In the genomic region with DNA sequence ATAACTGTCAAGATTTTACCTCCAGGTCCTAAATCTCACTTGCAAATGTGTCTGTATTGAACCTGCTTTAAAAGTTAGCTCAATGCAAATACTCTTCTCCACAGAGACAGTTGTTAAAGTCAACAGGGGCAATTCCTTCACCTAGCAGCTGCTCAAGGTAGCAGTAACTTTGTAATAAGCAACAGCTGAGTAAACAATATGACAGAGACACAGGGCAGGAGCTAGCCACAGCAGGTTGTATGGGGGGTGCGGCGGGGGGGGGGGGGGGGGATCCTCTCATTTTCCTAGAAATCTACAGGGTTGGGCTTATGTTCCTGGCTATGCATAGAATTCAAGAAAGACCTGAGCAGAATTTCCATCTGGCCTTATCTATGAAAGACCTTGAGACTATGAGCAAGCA, we compare ENCODE assay signal across 28 mouse cellular contexts.
A peak's percentile ranks its signal among the peaks of the same experiment; 100 is the strongest.
DNase-seq lines count a peak whose midpoint lies in the region; ATAC-seq and TF ChIP-seq lines count a peak whose summit lies in the region.
"Had no signal": no experiment of that assay in that cellular context is flagged by ENCODE, and none has a peak within 500 bp of the region (broad histone marks: within the 10 kb centered on the region; RNA-seq: fewer than 3 reads in every experiment).

No protein-coding gene starts in this region.

- TF ChIP-seq POLR2A in kidney, adult 2 months (IDR thresholded peaks at IDR 0.05; ENCODE audit: low read depth, low read length), result no peak

- no peak for TF ChIP-seq EP300 in heart, postnatal 0 days (IDR thresholded peaks at IDR 0.05; ENCODE audit: low read depth)

- TF ChIP-seq CTCF in heart, postnatal 0 days (IDR thresholded peaks at IDR 0.05; ENCODE audit: low read depth), result no peak
- no peak for TF ChIP-seq CTCF in kidney, adult 2 months (conservative IDR thresholded peaks at IDR 0.05; ENCODE audit: insufficient read depth, insufficient read length, low read depth, low read length)

- no peak overlapping the region for H3K4me2 ChIP-seq in heart, postnatal 0 days (ENCODE audit: low read depth, low read length)
- H3K4me2 ChIP-seq in intestine, embryonic 15.5 days (replicated peaks), result no peak overlapping the region
- H3K4me2 ChIP-seq: embryonic facial prominence, embryonic 12.5 days; embryonic facial prominence, embryonic 15.5 days; heart, embryonic 13.5 days; hindbrain, embryonic 14.5 days had no signal

- H3K4me3 ChIP-seq in heart, postnatal 0 days (ENCODE audit: low read depth, low read length), result no peak overlapping the region
- no peak overlapping the region for H3K4me3 ChIP-seq in intestine, embryonic 15.5 days (replicated peaks)
- H3K4me3 ChIP-seq in kidney, adult 2 months (ENCODE audit: insufficient read depth, low read depth, low read length), result no peak overlapping the region
- H3K4me3 ChIP-seq: embryonic facial prominence, embryonic 12.5 days; embryonic facial prominence, embryonic 15.5 days; gastrocnemius, adult 2 months; heart, embryonic 10.5 days; heart, embryonic 13.5 days; hindbrain, embryonic 10.5 days had no signal

- peak overlapping the region; percentile 11; the same call in 1 of the 2 replicates for H3K27ac ChIP-seq in heart, postnatal 0 days (ENCODE audit: low read depth)
- H3K27ac ChIP-seq in intestine, embryonic 15.5 days, result no peak overlapping the region
- no peak overlapping the region for H3K27ac ChIP-seq in kidney, adult 2 months (ENCODE audit: insufficient read depth, low read depth, low read length)
- H3K27ac ChIP-seq: embryonic facial prominence, embryonic 12.5 days; embryonic facial prominence, embryonic 15.5 days; gastrocnemius, adult 2 months; heart, embryonic 10.5 days; heart, embryonic 13.5 days; hindbrain, embryonic 10.5 days; hindbrain, embryonic 14.5 days; hindbrain, postnatal 0 days had no signal

- no peaks in the 10 kb centered on the region for H3K4me1 ChIP-seq in heart, postnatal 0 days (ENCODE audit: control insufficient read depth, insufficient read depth)
- H3K4me1 ChIP-seq in intestine, embryonic 15.5 days (replicated peaks), result no peaks in the 10 kb centered on the region
- no peaks in the 10 kb centered on the region for H3K4me1 ChIP-seq in kidney, adult 2 months (ENCODE audit: control insufficient read depth, insufficient read depth, low read length)
- H3K4me1 ChIP-seq: embryonic facial prominence, embryonic 12.5 days; embryonic facial prominence, embryonic 15.5 days; hindbrain, embryonic 10.5 days had no signal

- H3K27me3 ChIP-seq in heart, postnatal 0 days (ENCODE audit: control insufficient read depth, insufficient read depth, low read length), result no peaks in the 10 kb centered on the region
- no peaks in the 10 kb centered on the region for H3K27me3 ChIP-seq in intestine, embryonic 15.5 days (replicated peaks)
- H3K27me3 ChIP-seq in kidney, adult 2 months (replicated peaks; ENCODE audit: control insufficient read depth, insufficient read depth, low read length), result no peaks in the 10 kb centered on the region
- H3K27me3 ChIP-seq: CH12.LX; embryonic facial prominence, embryonic 12.5 days; embryonic facial prominence, embryonic 15.5 days; heart, embryonic 13.5 days; Patski had no signal

- DNase-seq in heart, postnatal 0 days (ENCODE audit: low spot score), result no peak
- no peak for DNase-seq in heart, postnatal 36 days
- peak; percentile 4 for DNase-seq in mesoderm, embryonic 11.5 days (ENCODE audit: low read depth, low spot score)
- DNase-seq in kidney, adult 2 months, result no peak
- DNase-seq in testis, postnatal 14 days (ENCODE audit: low spot score), result no peak
- DNase-seq: adrenal gland, postnatal 10 days; adrenal gland, postnatal 36 days; B cell, adult 2 months; cerebellum, adult 18-20 months; cerebellum, adult 9-10 months; cerebellum, postnatal 14 days; forebrain, postnatal 0 days; gastrocnemius, adult 2 months; gastrocnemius, postnatal 14 days; heart, adult 18-20 months had no signal

- WGBS in heart, postnatal 0 days, result 77% methylated on average over 2 of the region's 2 CpGs
- WGBS in intestine, embryonic 15.5 days, result 62% methylated on average over 2 of the region's 2 CpGs
- WGBS in kidney, adult 2 months, result 75% methylated on average over 2 of the region's 2 CpGs

- H3K9ac ChIP-seq in heart, postnatal 0 days (replicated peaks; ENCODE audit: low read depth, low read length), result no peak overlapping the region
- H3K9ac ChIP-seq in intestine, embryonic 15.5 days, result no peak overlapping the region
- H3K9ac ChIP-seq: embryonic facial prominence, embryonic 12.5 days; embryonic facial prominence, embryonic 15.5 days; forebrain, postnatal 0 days; heart, embryonic 13.5 days; hindbrain, embryonic 14.5 days had no signal

- no peak for ATAC-seq in heart, postnatal 0 days (ENCODE audit: insufficient read depth, low read depth)
- ATAC-seq in intestine, embryonic 15.5 days, result peak; percentile 75
- ATAC-seq: forebrain, embryonic 14.5 days; forebrain, postnatal 0 days; hindbrain, postnatal 0 days; inflammation-experienced regulatory T-cells, adult 6 months; Patski had no signal

- no peaks in the 10 kb centered on the region for H3K9me3 ChIP-seq in heart, postnatal 0 days (replicated peaks; ENCODE audit: control insufficient read depth, low read length)
- no peaks in the 10 kb centered on the region for H3K9me3 ChIP-seq in intestine, embryonic 15.5 days
- H3K9me3 ChIP-seq: embryonic facial prominence, embryonic 12.5 days; embryonic facial prominence, embryonic 15.5 days; heart, embryonic 10.5 days; heart, embryonic 13.5 days had no signal

- peaks cover 36% of the 10 kb centered on the region for H3K36me3 ChIP-seq in heart, postnatal 0 days (replicated peaks; ENCODE audit: control insufficient read depth, insufficient read depth, low read length)
- no peaks in the 10 kb centered on the region for H3K36me3 ChIP-seq in intestine, embryonic 15.5 days
- no peaks in the 10 kb centered on the region for H3K36me3 ChIP-seq in kidney, adult 2 months (ENCODE audit: control insufficient read depth, insufficient read depth, low read length)
- H3K36me3 ChIP-seq: embryonic facial prominence, embryonic 12.5 days; embryonic facial prominence, embryonic 15.5 days; G1E; hindbrain, embryonic 10.5 days had no signal

- intact Hi-C loops in heart, postnatal 36 days (cut with DNase I), result no loop called here
